Mouse (Mus musculus): Measurements from ENCODE around the gene Ubr4. TPM values are rescaled to one million over a fixed set of nuclear protein-coding genes. Genes with fewer than 3 reads are reported as not detected.
"Not testable (repeated sequence)": the region's sequence is repeated elsewhere in the genome, so short reads cannot be mapped to it uniquely, and the experiment has no call there.

Ubr4 gene
- polyA plus RNA-seq, 1 experiment, result 129 TPM

GRCm38 (mm10) chr4:139379719-139380118 lies 27.3 kb downstream of the Ubr4 start:
- Histone ChIP-seq H3K4me3 (ENCODE audit: insufficient read depth, low read depth, low read length) (peak overlapping the region; percentile 95), H3K36me3 (ENCODE audit: control insufficient read depth, insufficient read depth, low read length) (no peaks in the 10 kb centered on the region), H3K27me3 (replicated peaks; ENCODE audit: control insufficient read depth, insufficient read depth, low read length) (no peaks in the 10 kb centered on the region), H3K27ac (ENCODE audit: insufficient read depth, low read depth, low read length) (no peak overlapping the region), H3K4me1 (ENCODE audit: control insufficient read depth, insufficient read depth, low read length) (peaks cover 7% of the 10 kb centered on the region; the same call in 1 of the 2 replicates)
- no peak for DNase-seq
- WGBS, result 9% methylated on average over 8 of the region's 8 CpGs
- TF ChIP-seq POLR2A (IDR thresholded peaks at IDR 0.05; ENCODE audit: low read depth, low read length) (no peak), CTCF (conservative IDR thresholded peaks at IDR 0.05; ENCODE audit: insufficient read depth, insufficient read length, low read depth, low read length) (no peak)

GRCm38 (mm10) chr4:139380207-139380748 lies 27.9 kb downstream of the Ubr4 start:
- Histone ChIP-seq H3K27me3 (replicated peaks; ENCODE audit: control insufficient read depth, insufficient read depth, low read length) (no peaks in the 10 kb centered on the region), H3K4me1 (ENCODE audit: control insufficient read depth, insufficient read depth, low read length) (peaks cover 7% of the 10 kb centered on the region; the same call in 1 of the 2 replicates), H3K27ac (ENCODE audit: insufficient read depth, low read depth, low read length) (peak overlapping the region; percentile 76), H3K4me3 (ENCODE audit: insufficient read depth, low read depth, low read length) (peak overlapping the region; percentile 95), H3K36me3 (ENCODE audit: control insufficient read depth, insufficient read depth, low read length) (no peaks in the 10 kb centered on the region)
- DNase-seq, result peak; percentile 100
- peak; percentile 33 for TF ChIP-seq POLR2A (IDR thresholded peaks at IDR 0.05; ENCODE audit: low read depth, low read length)
- no peak for TF ChIP-seq CTCF (conservative IDR thresholded peaks at IDR 0.05; ENCODE audit: insufficient read depth, insufficient read length, low read depth, low read length)
- under 1% methylated on average over 54 of the region's 54 CpGs for WGBS

GRCm38 (mm10) chr4:139380775-139381451 lies 28.5 kb downstream of the Ubr4 start:
- WGBS, result under 1% methylated on average over 44 of the region's 44 CpGs
- Histone ChIP-seq H3K36me3 (ENCODE audit: control insufficient read depth, insufficient read depth, low read length) (no peaks in the 10 kb centered on the region), H3K4me1 (ENCODE audit: control insufficient read depth, insufficient read depth, low read length) (peaks cover 7% of the 10 kb centered on the region; the same call in 1 of the 2 replicates), H3K27ac (ENCODE audit: insufficient read depth, low read depth, low read length) (0 out of 2 replicates have a peak overlapping the region, but pooled peaks have one; percentile 24), H3K4me3 (ENCODE audit: insufficient read depth, low read depth, low read length) (peak overlapping the region; percentile 63), H3K27me3 (replicated peaks; ENCODE audit: control insufficient read depth, insufficient read depth, low read length) (no peaks in the 10 kb centered on the region)
- no peak for DNase-seq
- TF ChIP-seq POLR2A (IDR thresholded peaks at IDR 0.05; ENCODE audit: low read depth, low read length), result no peak
- no peak for TF ChIP-seq CTCF (conservative IDR thresholded peaks at IDR 0.05; ENCODE audit: insufficient read depth, insufficient read length, low read depth, low read length)

- H3K4me1 ChIP-seq (ENCODE audit: control insufficient read depth, insufficient read depth, low read length), result peaks cover 7% of the 10 kb centered on the region; the same call in 1 of the 2 replicates
- H3K4me3 ChIP-seq (ENCODE audit: insufficient read depth, low read depth, low read length), result no peak overlapping the region; the same call in 1 of the 2 replicates
- H3K27me3 ChIP-seq (replicated peaks; ENCODE audit: control insufficient read depth, insufficient read depth, low read length), result no peaks in the 10 kb centered on the region
- no peaks in the 10 kb centered on the region for H3K36me3 ChIP-seq (ENCODE audit: control insufficient read depth, insufficient read depth, low read length)
- no peak for DNase-seq
- WGBS, result 9% methylated on average over 4 of the region's 4 CpGs
- no peak for TF ChIP-seq CTCF (conservative IDR thresholded peaks at IDR 0.05; ENCODE audit: insufficient read depth, insufficient read length, low read depth, low read length)
- TF ChIP-seq POLR2A (IDR thresholded peaks at IDR 0.05; ENCODE audit: low read depth, low read length), result no peak
- H3K27ac ChIP-seq (ENCODE audit: insufficient read depth, low read depth, low read length), result no peak overlapping the region
These were observed 29.0 kb downstream of the Ubr4 start for GRCm38 (mm10) chr4:139381452-139381845.

GRCm38 (mm10) chr4:139382231-139382630 lies 29.8 kb downstream of the Ubr4 start:
- H3K4me1 ChIP-seq (ENCODE audit: control insufficient read depth, insufficient read depth, low read length), result peaks cover 7% of the 10 kb centered on the region; the same call in 1 of the 2 replicates
- no peaks in the 10 kb centered on the region for H3K36me3 ChIP-seq (ENCODE audit: control insufficient read depth, insufficient read depth, low read length)
- H3K27me3 ChIP-seq (replicated peaks; ENCODE audit: control insufficient read depth, insufficient read depth, low read length), result no peaks in the 10 kb centered on the region
- no peak overlapping the region for H3K27ac ChIP-seq (ENCODE audit: insufficient read depth, low read depth, low read length)
- no peak overlapping the region for H3K4me3 ChIP-seq (ENCODE audit: insufficient read depth, low read depth, low read length)
- WGBS, result 35% methylated on average over 7 of the region's 7 CpGs
- TF ChIP-seq CTCF (conservative IDR thresholded peaks at IDR 0.05; ENCODE audit: insufficient read depth, insufficient read length, low read depth, low read length) (no peak), POLR2A (IDR thresholded peaks at IDR 0.05; ENCODE audit: low read depth, low read length) (no peak)
- DNase-seq, result no peak

GRCm38 (mm10) chr4:139385841-139386240 lies 33.4 kb downstream of the Ubr4 start:
- WGBS, result 79% methylated on average over 5 of the region's 5 CpGs
- peaks cover 12% of the 10 kb centered on the region; the same call in 1 of the 2 replicates for H3K4me1 ChIP-seq (ENCODE audit: control insufficient read depth, insufficient read depth, low read length)
- not testable (repeated sequence) for H3K36me3 ChIP-seq (ENCODE audit: control insufficient read depth, insufficient read depth, low read length); H3K27me3 ChIP-seq (replicated peaks; ENCODE audit: control insufficient read depth, insufficient read depth, low read length); H3K4me3 ChIP-seq (ENCODE audit: insufficient read depth, low read depth, low read length); DNase-seq; H3K27ac ChIP-seq (ENCODE audit: insufficient read depth, low read depth, low read length)

GRCm38 (mm10) chr4:139386869-139387319 lies 34.5 kb downstream of the Ubr4 start:
- Histone ChIP-seq H3K27ac (ENCODE audit: insufficient read depth, low read depth, low read length) (no peak overlapping the region), H3K4me1 (ENCODE audit: control insufficient read depth, insufficient read depth, low read length) (peaks cover 11% of the 10 kb centered on the region; the same call in 1 of the 2 replicates), H3K36me3 (ENCODE audit: control insufficient read depth, insufficient read depth, low read length) (no peaks in the 10 kb centered on the region; the same call in 1 of the 2 replicates), H3K27me3 (replicated peaks; ENCODE audit: control insufficient read depth, insufficient read depth, low read length) (no peaks in the 10 kb centered on the region), H3K4me3 (ENCODE audit: insufficient read depth, low read depth, low read length) (no peak overlapping the region)
- TF ChIP-seq CTCF (conservative IDR thresholded peaks at IDR 0.05; ENCODE audit: insufficient read depth, insufficient read length, low read depth, low read length) (no peak), POLR2A (IDR thresholded peaks at IDR 0.05; ENCODE audit: low read depth, low read length) (no peak)
- peak; percentile 34 for DNase-seq
- 43% methylated on average over 6 of the region's 6 CpGs for WGBS

Data from kidney, adult 2 months (tissue).